ENCODE assay signal across 8 mouse cellular contexts in the genomic region with DNA sequence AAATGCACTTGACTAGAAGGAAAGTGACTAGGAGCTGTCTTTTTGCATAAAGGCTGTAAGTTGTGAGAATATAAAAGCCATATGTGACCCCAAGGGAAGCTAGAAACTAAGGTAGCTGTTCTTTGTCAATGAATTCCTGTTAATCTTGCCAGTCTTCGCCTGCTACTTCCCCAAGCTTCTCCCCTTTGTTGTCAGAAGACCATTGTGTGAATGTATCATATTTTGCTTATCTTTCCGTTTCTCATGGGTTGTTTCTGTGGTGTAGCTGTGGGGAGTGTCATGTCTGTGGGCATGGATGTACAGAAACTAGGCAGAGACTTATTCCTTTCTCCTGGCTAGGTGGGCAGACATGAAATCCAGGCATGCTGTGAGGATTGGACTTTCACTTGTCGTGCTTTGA. TPM values are rescaled to one million over a fixed set of nuclear protein-coding genes. Genes with fewer than 3 reads are reported as not detected.
A peak's percentile ranks its signal among the peaks of the same experiment; 100 is the strongest.
DNase-seq lines count a peak whose midpoint lies in the region; ATAC-seq and TF ChIP-seq lines count a peak whose summit lies in the region.

No protein-coding gene starts in this region.

- H3K36me3 ChIP-seq in heart, embryonic 10.5 days, result peaks cover 13% of the 10 kb centered on the region; the same call in 1 of the 2 replicates
- no peaks in the 10 kb centered on the region; the same call in 1 of the 2 replicates for H3K36me3 ChIP-seq in ES-E14 (ENCODE audit: control insufficient read depth, insufficient read depth, low read length, poor library complexity, severe bottlenecking)
- H3K36me3 ChIP-seq in forebrain, postnatal 0 days (ENCODE audit: insufficient read depth), result peaks cover 6% of the 10 kb centered on the region
- H3K36me3 ChIP-seq in liver, embryonic 15.5 days (replicated peaks), result peaks cover 15% of the 10 kb centered on the region

- ATAC-seq in forebrain, postnatal 0 days, result no peak
- ATAC-seq in liver, embryonic 15.5 days (ENCODE audit: insufficient read depth), result no peak

- peak overlapping the region; percentile 81 for H3K4me3 ChIP-seq in heart, embryonic 10.5 days
- H3K4me3 ChIP-seq in ES-E14 (ENCODE audit: insufficient read depth in 1 of 2, low read depth in 1 of 2, low read length in 2 of 2, poor library complexity in 1 of 2, severe bottlenecking in 1 of 2), result peak overlapping the region in 1 of 2 experiments; percentile 80; a peak in 2 of 4 replicates
- peak overlapping the region; percentile 80 for H3K4me3 ChIP-seq in forebrain, postnatal 0 days (ENCODE audit: low read depth, low read length)
- H3K4me3 ChIP-seq in liver, embryonic 15.5 days (replicated peaks), result peak overlapping the region; percentile 84

- peak overlapping the region; percentile 57 for H3K4me2 ChIP-seq in forebrain, postnatal 0 days (ENCODE audit: low read depth)
- peak overlapping the region; percentile 86 for H3K4me2 ChIP-seq in liver, embryonic 15.5 days

- H3K4me1 ChIP-seq in heart, embryonic 10.5 days, result peaks cover 10% of the 10 kb centered on the region; the same call in 1 of the 2 replicates
- peaks cover 0 to 3% of the 10 kb centered on the region in 2 experiments; a peak in 2 of 4 replicates for H3K4me1 ChIP-seq in ES-E14 (ENCODE audit: control insufficient read depth in 2 of 2, insufficient read depth in 2 of 2, low read length in 2 of 2, poor library complexity in 1 of 2)
- H3K4me1 ChIP-seq in forebrain, postnatal 0 days (ENCODE audit: insufficient read depth), result peaks cover 8% of the 10 kb centered on the region; the same call in 1 of the 2 replicates
- peaks cover 29% of the 10 kb centered on the region for H3K4me1 ChIP-seq in liver, embryonic 15.5 days (replicated peaks)

- H3K27ac ChIP-seq in heart, embryonic 10.5 days, result peak overlapping the region; percentile 94; the same call in 1 of the 2 replicates
- no peak overlapping the region for H3K27ac ChIP-seq in ES-E14 (ENCODE audit: insufficient read depth, low read depth, low read length, poor library complexity, severe bottlenecking)
- peak overlapping the region; percentile 83 for H3K27ac ChIP-seq in forebrain, postnatal 0 days (ENCODE audit: low read depth, low read length)
- no peak overlapping the region for H3K27ac ChIP-seq in liver, embryonic 15.5 days (replicated peaks)

- H3K9ac ChIP-seq in ES-E14 (ENCODE audit: insufficient read depth, low read depth, low read length, poor library complexity, severe bottlenecking), result peak overlapping the region; percentile 28; the same call in 1 of the 2 replicates
- peak overlapping the region; percentile 94 for H3K9ac ChIP-seq in forebrain, postnatal 0 days
- 0 out of 2 replicates have a peak overlapping the region, but pooled peaks have one; percentile 81 for H3K9ac ChIP-seq in liver, embryonic 15.5 days

- no peaks in the 10 kb centered on the region for H3K9me3 ChIP-seq in heart, embryonic 10.5 days
- H3K9me3 ChIP-seq in ES-E14 (ENCODE audit: control insufficient read depth, insufficient read depth, low read depth, low read length), result no peaks in the 10 kb centered on the region
- H3K9me3 ChIP-seq in forebrain, postnatal 0 days (ENCODE audit: low read length), result no peaks in the 10 kb centered on the region
- no peaks in the 10 kb centered on the region for H3K9me3 ChIP-seq in liver, embryonic 15.5 days (replicated peaks)

- in situ Hi-C loops in ES-E14 (cut with MboI; ENCODE audit: low sequenced_read_pairs in 2 of 2, unreplicated experiment in 2 of 2), result no loop called here

- 83% methylated on average over 3 of the region's 3 CpGs for WGBS in heart, embryonic 10.5 days
- WGBS in forebrain, postnatal 0 days, result 84% methylated on average over 3 of the region's 3 CpGs
- WGBS in liver, embryonic 15.5 days (ENCODE audit: insufficient replicate concordance), result 45% methylated on average over 3 of the region's 3 CpGs

- DNase-seq in heart, embryonic 10.5 days (ENCODE audit: low spot score), result no peak
- no peak for DNase-seq in heart, adult 18-20 months
- no peak for DNase-seq in ES-E14 (ENCODE audit: low read depth, low spot score)
- no peak for DNase-seq in forebrain, postnatal 0 days
- no peak for DNase-seq in layer of hippocampus, postnatal 36 days
- no peak for DNase-seq in ovary, adult 18-20 months (ENCODE audit: low spot score)
- DNase-seq in right cerebral cortex, postnatal 10 days (ENCODE audit: low spot score in 2 of 2), result no peak

- H3K27me3 ChIP-seq in heart, embryonic 10.5 days (ENCODE audit: insufficient read depth, poor library complexity, severe bottlenecking), result no peaks in the 10 kb centered on the region
- no peaks in the 10 kb centered on the region for H3K27me3 ChIP-seq in forebrain, postnatal 0 days (ENCODE audit: insufficient read depth, low read length)
- H3K27me3 ChIP-seq in liver, embryonic 15.5 days, result no peaks in the 10 kb centered on the region

- TF ChIP-seq CTCF in forebrain, postnatal 0 days (IDR thresholded peaks at IDR 0.05; ENCODE audit: low read depth), result no peak

TF ChIP-seq in ES-E14, 5 proteins besides CTCF, POLR2A, EP300 and RAD21:
- no peak for TF ChIP-seq CHD2 (IDR thresholded peaks at IDR 0.05; ENCODE audit: low read depth, low read length)
- no peak for TF ChIP-seq ZC3H11A (IDR thresholded peaks at IDR 0.05; ENCODE audit: borderline replicate concordance, low read depth, low read length)
- TF ChIP-seq MAFK (IDR thresholded peaks at IDR 0.05; ENCODE audit: insufficient read depth, low read depth, low read length), result no peak
- TF ChIP-seq HCFC1 (IDR thresholded peaks at IDR 0.05; ENCODE audit: borderline replicate concordance, insufficient read depth, low read length), result no peak

RNA-seq across cellular contexts. Expression of a gene that starts 0.8 kb away (rescaled TPM):
- polyA plus RNA-seq in heart, embryonic 10.5 days (2016; fragmentation: Nextera tagmentation; extraction: Ambion mirVana), result 162 and 167 TPM in 2 replicates
- total RNA-seq in heart, adult 18-20 months (2021), result 100 to 1,000 TPM; 147 to 156 TPM
- total RNA-seq in ES-E14 (2012; rRNA removed), result 105 and 142 TPM in 2 replicates
- total RNA-seq in forebrain, postnatal 0 days (2014; rRNA removed), result 80.2 and 113 TPM in 2 replicates
- polyA plus RNA-seq in forebrain, postnatal 0 days (2015; fragmentation: Nextera tagmentation; extraction: Ambion mirVana), result 178 and 232 TPM in 2 replicates
- polyA plus RNA-seq in liver, embryonic 15.5 days (2015; fragmentation: Nextera tagmentation; extraction: Ambion mirVana), result 112 and 128 TPM in 2 replicates
- 10 to 100 TPM; 47.8 to 49.5 TPM for total RNA-seq in layer of hippocampus, postnatal 36 days (2021)

Comparison
In these comparisons a context has a peak if more than half of its experiments do, and no peak if none do; other contexts are left out.
1. H3K27ac ChIP-seq: peak in heart, embryonic 10.5 days (single experiment) and forebrain, postnatal 0 days (single experiment); none in ES-E14 (single experiment) and liver, embryonic 15.5 days (single experiment).
2. H3K9ac ChIP-seq: peak in every context shown above with its lines; median percentile 94 in forebrain, postnatal 0 days; 81 in liver, embryonic 15.5 days; 28 in ES-E14.